ENCODE assay signal across 8 mouse cellular contexts in genomic region chr1:183442015-183442774, GRCm38 (mm10). TPM values are rescaled to one million over a fixed set of nuclear protein-coding genes. Genes with fewer than 3 reads are reported as not detected.
A peak's percentile ranks its signal among the peaks of the same experiment; 100 is the strongest.
DNase-seq lines count a peak whose midpoint lies in the region; ATAC-seq and TF ChIP-seq lines count a peak whose summit lies in the region.

No protein-coding gene starts in this region.

- H3K9me3 ChIP-seq in limb, embryonic 12.5 days: peaks cover 13% of the 10 kb centered on the region; the same call in 1 of the 2 replicates

- H3K4me3 ChIP-seq in kidney, adult 2 months (ENCODE audit: insufficient read depth, low read depth, low read length): no peak overlapping the region
- H3K4me3 ChIP-seq in limb, embryonic 12.5 days (replicated peaks): no peak overlapping the region
- H3K4me3 ChIP-seq in myocyte: no peak overlapping the region

- 25% methylated on average over 19 of the region's 19 CpGs for WGBS in kidney, adult 2 months
- 20% methylated on average over 19 of the region's 19 CpGs for WGBS in limb, embryonic 12.5 days

- H3K27me3 ChIP-seq in kidney, adult 2 months (replicated peaks; ENCODE audit: control insufficient read depth, insufficient read depth, low read length): no peaks in the 10 kb centered on the region
- H3K27me3 ChIP-seq in limb, embryonic 12.5 days: no peaks in the 10 kb centered on the region
- H3K27me3 ChIP-seq in myocyte (ENCODE audit: control insufficient read depth, insufficient read depth, insufficient read length): no peaks in the 10 kb centered on the region

- peak; percentile 96 for DNase-seq in 3T3-L1 (ENCODE audit: low read depth, low spot score)
- DNase-seq in adrenal gland, adult 8-10 months: peak; percentile 58
- DNase-seq in embryo, embryonic 11.5 days (ENCODE audit: low read depth, low spot score): peak; percentile 81
- DNase-seq in heart, adult 18-20 months: peak; percentile 76 to 87
- DNase-seq in kidney, adult 2 months: peak; percentile 75
- peak; percentile 56 to 81 for DNase-seq in spleen, postnatal 4 days (ENCODE audit: low spot score in 2 of 2)

- TF ChIP-seq CTCF in kidney, adult 2 months (conservative IDR thresholded peaks at IDR 0.05; ENCODE audit: insufficient read depth, insufficient read length, low read depth, low read length): peak; percentile 97

- H3K79me2 ChIP-seq in myocyte (ENCODE audit: control insufficient read depth, insufficient read depth): no peaks in the 10 kb centered on the region

- H3ac ChIP-seq in myocyte (ENCODE audit: control insufficient read depth, insufficient read length): no peak overlapping the region

- no peak overlapping the region for H3K9ac ChIP-seq in limb, embryonic 12.5 days (replicated peaks)

- peak overlapping the region; percentile 32; the same call in 1 of the 2 replicates for H3K4me2 ChIP-seq in limb, embryonic 12.5 days
- peak overlapping the region; percentile 37 for H3K4me2 ChIP-seq in myocyte (ENCODE audit: low read depth)

- no peaks in the 10 kb centered on the region for H3K4me1 ChIP-seq in kidney, adult 2 months (ENCODE audit: control insufficient read depth, insufficient read depth, low read length)
- H3K4me1 ChIP-seq in limb, embryonic 12.5 days (replicated peaks): peaks cover 10% of the 10 kb centered on the region

- no peaks in the 10 kb centered on the region for H3K36me3 ChIP-seq in kidney, adult 2 months (ENCODE audit: control insufficient read depth, insufficient read depth, low read length)
- no peaks in the 10 kb centered on the region for H3K36me3 ChIP-seq in limb, embryonic 12.5 days
- H3K36me3 ChIP-seq in myocyte (ENCODE audit: control insufficient read depth, insufficient read depth): no peaks in the 10 kb centered on the region

- no peak for ATAC-seq in limb, embryonic 12.5 days (ENCODE audit: insufficient number of reproducible peaks, insufficient read depth, low FRiP score, low TSS enrichment, low read depth)

- H3K27ac ChIP-seq in kidney, adult 2 months (ENCODE audit: insufficient read depth, low read depth, low read length): no peak overlapping the region
- no peak overlapping the region for H3K27ac ChIP-seq in limb, embryonic 12.5 days

- no peak for TF ChIP-seq POLR2A in kidney, adult 2 months (IDR thresholded peaks at IDR 0.05; ENCODE audit: low read depth, low read length)
- TF ChIP-seq POLR2A in myocyte (IDR thresholded peaks at IDR 0.05; ENCODE audit: insufficient read length, low read depth): no peak

TF ChIP-seq in myocyte, 11 proteins besides CTCF, POLR2A, EP300 and RAD21:
- TF ChIP-seq MAX (IDR thresholded peaks at IDR 0.05; ENCODE audit: low read depth): no peak
- TF ChIP-seq SRF (IDR thresholded peaks at IDR 0.05; ENCODE audit: control insufficient read depth, insufficient read length, low read depth): no peak
- TF ChIP-seq TCF12 (IDR thresholded peaks at IDR 0.05; ENCODE audit: insufficient read depth, poor library complexity, severe bottlenecking): no peak
- no peak for TF ChIP-seq USF1 (IDR thresholded peaks at IDR 0.05; ENCODE audit: low read depth)
- peak in 2 of 3 experiments; percentile 33 to 65 for TF ChIP-seq MYOG (IDR thresholded peaks at IDR 0.05; ENCODE audit: control insufficient read depth in 1 of 3, insufficient read depth in 1 of 3, insufficient read length in 2 of 3, low read depth in 2 of 3)
- TF ChIP-seq REST (IDR thresholded peaks at IDR 0.05; ENCODE audit: insufficient read depth, insufficient read length): no peak
- no peak for TF ChIP-seq TCF3 (IDR thresholded peaks at IDR 0.05; ENCODE audit: insufficient read length, low read depth)
- peak in 1 of 3 experiments; percentile 56 for TF ChIP-seq MYOD1 (IDR thresholded peaks at IDR 0.05; ENCODE audit: control insufficient read depth in 1 of 3, insufficient read length in 2 of 3, low read depth in 2 of 3)
- TF ChIP-seq POLR2AphosphoS2 (IDR thresholded peaks at IDR 0.05; ENCODE audit: insufficient read length, low read depth): no peak
- TF ChIP-seq E2F4 (IDR thresholded peaks at IDR 0.05; ENCODE audit: insufficient read depth): no peak
- no peak for TF ChIP-seq CEBPB (IDR thresholded peaks at IDR 0.05; ENCODE audit: insufficient read depth, poor library complexity, severe bottlenecking)

RNA-seq across cellular contexts. Expression of gene Hhipl2, which starts 24.2 kb away (rescaled TPM):
- total RNA-seq in adrenal gland, adult 8-10 months (2022): not detected
- not detected for total RNA-seq in heart, adult 18-20 months (2021)
- 0.16 and 0.98 TPM in 2 replicates for polyA plus RNA-seq in kidney, adult 2 months (2012; rRNA removed)
- 0.13 and 0.23 TPM in 2 replicates for polyA plus RNA-seq in limb, embryonic 12.5 days (2016; fragmentation: Nextera tagmentation; extraction: Ambion mirVana)
- polyA plus RNA-seq in myocyte (2012; fragmentation: generic; extraction: Trizol): 0.05 TPM

RNA-seq across cellular contexts. Expression of gene Taf1a, which starts 53.4 kb away (rescaled TPM):
- total RNA-seq in adrenal gland, adult 8-10 months (2022): 10 to 100 TPM; 19.3 to 41.6 (median 26.6) TPM
- 10 to 100 TPM; 19.5 to 22.6 TPM for total RNA-seq in heart, adult 18-20 months (2021)
- 3.8 and 6.7 TPM in 2 replicates for polyA plus RNA-seq in kidney, adult 2 months (2012; rRNA removed)
- 22.4 and 23.7 TPM in 2 replicates for polyA plus RNA-seq in limb, embryonic 12.5 days (2016; fragmentation: Nextera tagmentation; extraction: Ambion mirVana)
- polyA plus RNA-seq in myocyte (2012; fragmentation: generic; extraction: Trizol): 3.4 TPM
